Mouse (Mus musculus) adipocyte (in vitro differentiated cells): Measurements from ENCODE around the gene Gm16442.
"Not testable (repeated sequence)": the region's sequence is repeated elsewhere in the genome, so short reads cannot be mapped to it uniquely, and the experiment has no call there.

Experiments
- DNase-seq: peaks from one replicate; pipeline ENCODE4 v3.0.0-alpha.2; 2016; ENCODE audit warnings: low spot score

Gm16442 gene

DNA sequence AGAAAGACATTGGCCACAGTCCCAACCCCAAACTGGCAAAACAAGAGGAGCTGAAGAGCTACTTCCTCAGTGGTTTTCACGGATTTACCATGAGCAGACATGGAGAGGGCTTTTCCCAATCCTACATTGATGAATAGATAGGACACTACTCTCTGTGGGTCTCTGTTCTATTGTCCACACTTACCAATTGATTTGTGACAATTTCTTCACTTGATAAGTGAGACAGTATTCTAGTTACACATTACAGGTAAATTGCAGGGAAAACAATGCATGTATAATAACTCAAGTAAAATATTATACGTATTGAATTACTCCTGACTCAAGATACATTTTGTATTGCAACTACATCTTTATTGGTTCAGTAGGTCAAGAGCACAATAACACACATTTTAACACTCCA is at the start of gene Gm16442:
Gm16442 (minus strand) TSS at position 101 of the 400 bp plus-strand sequence.
- DNase-seq, result not testable (repeated sequence)

DNA sequence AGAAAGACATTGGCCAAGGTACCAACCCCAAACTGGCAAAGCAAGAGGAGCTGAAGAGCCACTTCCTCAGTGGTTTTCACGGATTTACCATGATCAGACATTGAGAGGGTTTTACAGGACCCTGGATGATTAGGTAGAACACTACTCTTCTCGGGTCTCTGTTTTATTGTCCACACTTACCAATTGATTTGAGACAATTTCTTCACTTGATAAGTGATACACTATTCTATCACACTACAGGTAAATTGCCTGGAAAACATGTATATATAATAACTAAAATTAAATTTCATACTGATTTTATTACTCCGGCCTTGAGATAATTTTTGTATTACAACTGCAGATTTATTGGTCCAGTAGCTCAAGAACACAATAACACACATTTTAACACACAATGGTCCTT is 45.9 kb upstream of the Gm16442 start, which contains the start of gene Vmn1r94:
Vmn1r94 (minus strand) TSS at position 101 of the 400 bp plus-strand sequence.
- not testable (repeated sequence) for DNase-seq

DNA sequence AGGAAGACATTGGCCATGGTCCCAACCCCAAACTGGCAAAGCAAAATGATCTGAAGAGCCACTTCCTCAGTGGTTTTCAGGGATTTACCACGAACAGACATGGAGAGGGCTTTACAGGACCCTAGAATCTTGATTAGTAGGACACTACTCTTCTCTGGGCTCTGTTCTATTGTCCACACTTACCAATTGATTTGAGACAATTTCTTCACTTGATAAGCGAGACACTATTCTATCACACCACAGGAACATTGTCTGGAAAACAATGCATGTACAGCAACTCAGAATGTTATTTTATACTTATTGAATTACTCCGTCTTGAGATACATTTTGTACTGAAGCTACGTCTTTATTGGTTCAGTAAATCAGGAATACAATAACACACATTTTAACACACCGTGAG is 16.6 kb upstream of the Gm16442 start, which contains the start of gene Vmn1r93:
Vmn1r93 (minus strand) TSS at position 101 of the 400 bp plus-strand sequence.
- not testable (repeated sequence) for DNase-seq

DNA sequence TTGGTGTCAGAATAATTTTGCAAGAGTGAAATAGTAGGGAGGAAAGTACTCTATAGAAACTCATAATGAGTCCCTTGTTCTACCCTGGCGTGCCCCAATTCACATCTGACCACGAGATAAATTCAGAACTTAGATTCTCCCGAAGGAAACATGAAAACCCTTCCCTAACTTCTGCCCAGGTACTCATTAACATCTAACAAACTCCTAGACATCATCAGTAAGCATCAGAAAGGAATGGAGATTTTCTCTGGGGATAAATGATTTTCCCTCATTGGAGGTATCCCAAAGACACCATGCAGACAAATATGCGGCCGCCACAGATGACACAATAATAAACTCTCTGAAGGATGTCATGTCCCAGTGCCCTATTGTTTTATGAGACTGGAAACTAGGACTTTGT is 23.0 kb downstream of the Gm16442 start, which contains the start of gene Vmn1r91:
Vmn1r91 (plus strand) TSS at position 301 of the 400 bp plus-strand sequence.
- not testable (repeated sequence) for DNase-seq

DNA sequence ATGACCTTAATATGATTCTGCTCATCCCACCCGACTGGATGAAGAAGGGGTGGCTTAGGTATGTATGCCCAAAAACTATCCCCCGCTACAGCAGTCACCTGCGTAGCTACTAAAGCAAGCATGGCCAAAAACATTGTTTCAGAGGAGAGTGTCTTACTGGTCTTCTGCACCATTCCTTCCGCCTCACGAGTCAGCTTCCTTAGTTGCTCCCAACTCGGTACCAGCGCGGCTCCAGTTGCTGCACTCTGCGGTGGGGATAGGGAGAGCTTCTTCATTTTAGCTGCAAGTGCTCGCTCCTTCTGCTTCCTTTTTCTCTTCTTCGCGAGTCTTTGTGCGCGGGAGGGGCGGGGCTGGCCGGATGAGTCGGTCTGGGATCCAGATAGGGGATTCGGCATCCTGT is 44.3 kb downstream of the Gm16442 start:
- not testable (repeated sequence) for DNase-seq
